35 mouse cellular contexts compared by ENCODE assay signal in the genomic region with DNA sequence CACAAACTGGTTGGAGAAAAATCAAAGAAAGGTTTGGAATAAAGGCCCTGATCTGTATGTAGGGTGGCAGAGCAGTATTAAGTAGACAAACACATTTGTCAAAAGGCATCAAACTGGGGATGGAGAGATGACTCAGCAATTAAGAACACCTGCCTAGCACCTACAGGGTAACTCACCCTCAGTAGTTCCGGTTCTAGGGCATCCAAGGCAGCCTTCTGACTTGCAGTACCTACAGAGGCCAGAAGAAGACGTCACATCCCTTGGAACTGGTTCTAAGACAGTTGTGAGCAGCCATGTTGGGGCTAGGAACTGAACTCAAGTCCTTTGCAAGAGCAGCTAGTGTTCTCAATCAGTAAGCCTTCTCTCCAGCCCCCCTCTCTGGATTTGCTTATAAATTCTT. TPM values are rescaled to one million over a fixed set of nuclear protein-coding genes. Genes with fewer than 3 reads are reported as not detected.
DNase-seq lines count a peak whose midpoint lies in the region; ATAC-seq and TF ChIP-seq lines count a peak whose summit lies in the region.
"Had no signal": no experiment of that assay in that cellular context is flagged by ENCODE, and none has a peak within 500 bp of the region (broad histone marks: within the 10 kb centered on the region; RNA-seq: fewer than 3 reads in every experiment).

No protein-coding gene starts in this region.

- in situ Hi-C loops in ES-E14 (cut with MboI; ENCODE audit: low sequenced_read_pairs in 2 of 2, unreplicated experiment in 2 of 2): no loop called here

- no peaks in the 10 kb centered on the region for H3K36me3 ChIP-seq in heart, embryonic 11.5 days (ENCODE audit: control insufficient read depth, insufficient read depth, low read length)
- H3K36me3 ChIP-seq in ES-E14 (ENCODE audit: control insufficient read depth, insufficient read depth, low read length, poor library complexity, severe bottlenecking): no peaks in the 10 kb centered on the region; the same call in 1 of the 2 replicates
- H3K36me3 ChIP-seq in liver, embryonic 12.5 days: no peaks in the 10 kb centered on the region
- H3K36me3 ChIP-seq: embryonic facial prominence, embryonic 12.5 days; embryonic facial prominence, embryonic 15.5 days; G1E; heart, embryonic 12.5 days; heart, embryonic 15.5 days; hindbrain, embryonic 10.5 days; hindbrain, embryonic 13.5 days had no signal

- WGBS in heart, embryonic 11.5 days (ENCODE audit: insufficient replicate concordance): 71% methylated on average over 2 of the region's 2 CpGs
- 48% methylated on average over 2 of the region's 2 CpGs for WGBS in liver, embryonic 12.5 days (ENCODE audit: insufficient replicate concordance)

- peak; percentile 87 for DNase-seq in heart, adult 11 months
- DNase-seq in A20 (ENCODE audit: low read depth, low spot score) (peak; percentile 55), ES-E14 (ENCODE audit: low read depth, low spot score) (no peak)
- peak; percentile 37 for DNase-seq in induced T-regulatory cell, adult 2 months (ENCODE audit: low read depth)
- no peak for DNase-seq in embryo, embryonic 10.5 days (ENCODE audit: low spot score)
- DNase-seq: adrenal gland, postnatal 10 days; adrenal gland, postnatal 36 days; cerebellum, adult 18-20 months; cerebellum, adult 9-10 months; cerebellum, postnatal 14 days; forebrain, postnatal 0 days; gastrocnemius, postnatal 10 days; gastrocnemius, postnatal 36 days; heart, postnatal 10 days; heart, postnatal 36 days had no signal

- no peak for ATAC-seq in heart, embryonic 11.5 days (replicated peaks; ENCODE audit: insufficient number of reproducible peaks, low FRiP score, low TSS enrichment)
- ATAC-seq in liver, embryonic 12.5 days: no peak
- ATAC-seq: CD4-positive, CD25-positive, alpha-beta regulatory T cell, adult 4 months; forebrain, embryonic 14.5 days; forebrain, postnatal 0 days; hindbrain, embryonic 16.5 days; inflammation-experienced regulatory T-cells, adult 6 months; intestine, embryonic 16.5 days had no signal

- H3K27ac ChIP-seq in heart, embryonic 11.5 days (ENCODE audit: low read depth, low read length): no peak overlapping the region
- no peak overlapping the region for H3K27ac ChIP-seq in ES-E14 (ENCODE audit: insufficient read depth, low read depth, low read length, poor library complexity, severe bottlenecking)
- no peak overlapping the region for H3K27ac ChIP-seq in liver, embryonic 12.5 days
- H3K27ac ChIP-seq: embryonic facial prominence, embryonic 12.5 days; embryonic facial prominence, embryonic 15.5 days; heart, embryonic 15.5 days; hindbrain, embryonic 10.5 days; hindbrain, embryonic 13.5 days had no signal

- no peak overlapping the region for H3K4me2 ChIP-seq in heart, embryonic 11.5 days
- no peak overlapping the region for H3K4me2 ChIP-seq in liver, embryonic 12.5 days
- H3K4me2 ChIP-seq: embryonic facial prominence, embryonic 12.5 days; embryonic facial prominence, embryonic 15.5 days; heart, embryonic 12.5 days; heart, embryonic 15.5 days; hindbrain, embryonic 13.5 days had no signal

- no peak overlapping the region for H3K9ac ChIP-seq in heart, embryonic 11.5 days (ENCODE audit: low read depth, low read length)
- H3K9ac ChIP-seq in ES-E14 (ENCODE audit: insufficient read depth, low read depth, low read length, poor library complexity, severe bottlenecking): no peak overlapping the region
- no peak overlapping the region for H3K9ac ChIP-seq in liver, embryonic 12.5 days
- H3K9ac ChIP-seq: embryonic facial prominence, embryonic 12.5 days; embryonic facial prominence, embryonic 15.5 days; forebrain, postnatal 0 days; heart, embryonic 12.5 days; heart, embryonic 15.5 days; hindbrain, embryonic 13.5 days had no signal

- H3K9me3 ChIP-seq in heart, embryonic 11.5 days (replicated peaks; ENCODE audit: control insufficient read depth, low read length): no peaks in the 10 kb centered on the region
- no peaks in the 10 kb centered on the region for H3K9me3 ChIP-seq in ES-E14 (ENCODE audit: control insufficient read depth, insufficient read depth, low read depth, low read length)
- H3K9me3 ChIP-seq in liver, embryonic 12.5 days (replicated peaks): no peaks in the 10 kb centered on the region
- H3K9me3 ChIP-seq: embryonic facial prominence, embryonic 12.5 days; embryonic facial prominence, embryonic 15.5 days; G1E; heart, embryonic 12.5 days; heart, embryonic 15.5 days; hindbrain, embryonic 13.5 days had no signal

- H3K4me3 ChIP-seq in heart, embryonic 11.5 days (ENCODE audit: low read depth, low read length): no peak overlapping the region
- no peak overlapping the region for H3K4me3 ChIP-seq in ES-E14 (ENCODE audit: insufficient read depth in 1 of 2, low read depth in 1 of 2, low read length in 2 of 2, poor library complexity in 1 of 2, severe bottlenecking in 1 of 2)
- H3K4me3 ChIP-seq in liver, embryonic 12.5 days: no peak overlapping the region
- H3K4me3 ChIP-seq: embryonic facial prominence, embryonic 12.5 days; embryonic facial prominence, embryonic 15.5 days; heart, embryonic 12.5 days; heart, embryonic 15.5 days; hindbrain, embryonic 10.5 days; hindbrain, embryonic 13.5 days had no signal

- H3K4me1 ChIP-seq in heart, embryonic 11.5 days (ENCODE audit: control insufficient read depth, insufficient read depth, low read length): no peaks in the 10 kb centered on the region
- H3K4me1 ChIP-seq in ES-E14 (ENCODE audit: control insufficient read depth in 2 of 2, insufficient read depth in 2 of 2, low read length in 2 of 2, poor library complexity in 1 of 2): peaks cover 2 to 27% of the 10 kb centered on the region in 2 experiments
- H3K4me1 ChIP-seq in liver, embryonic 12.5 days: peaks cover 4% of the 10 kb centered on the region; the same call in 1 of the 2 replicates
- H3K4me1 ChIP-seq: embryonic facial prominence, embryonic 12.5 days; embryonic facial prominence, embryonic 15.5 days; heart, embryonic 12.5 days; heart, embryonic 15.5 days; hindbrain, embryonic 13.5 days had no signal

- no peaks in the 10 kb centered on the region for H3K27me3 ChIP-seq in heart, embryonic 11.5 days (ENCODE audit: control insufficient read depth, insufficient read depth, low read length)
- H3K27me3 ChIP-seq in liver, embryonic 12.5 days (replicated peaks): no peaks in the 10 kb centered on the region; the same call in 1 of the 2 replicates
- H3K27me3 ChIP-seq: embryonic facial prominence, embryonic 12.5 days; embryonic facial prominence, embryonic 15.5 days; heart, embryonic 15.5 days; hindbrain, embryonic 13.5 days had no signal

TF ChIP-seq in ES-E14, 5 proteins besides CTCF, POLR2A, EP300 and RAD21:
- peak; percentile 79 for TF ChIP-seq MAFK (IDR thresholded peaks at IDR 0.05; ENCODE audit: insufficient read depth, low read depth, low read length)
- TF ChIP-seq ZNF384 (IDR thresholded peaks at IDR 0.05; ENCODE audit: low read depth, low read length): no peak
TF ChIP-seq in ES-E14: peak in this region for 1.

RNA-seq across cellular contexts. Expression of a gene that starts 18.1 kb away (rescaled TPM):
- polyA plus RNA-seq in heart, embryonic 11.5 days (2014; fragmentation: Nextera tagmentation; extraction: Ambion mirVana): 5.0 and 5.8 TPM in 2 replicates
- 43.6 and 45.7 TPM in 2 replicates for total RNA-seq in ES-E14 (2012; rRNA removed)
- polyA plus RNA-seq in liver, embryonic 12.5 days (2016; fragmentation: Nextera tagmentation; extraction: Ambion mirVana): 16.6 and 17.0 TPM in 2 replicates

RNA-seq across cellular contexts. Expression of a gene that starts 31.4 kb away (rescaled TPM):
- polyA plus RNA-seq in heart, embryonic 11.5 days (2014; fragmentation: Nextera tagmentation; extraction: Ambion mirVana): not detected in 2 replicates
- total RNA-seq in ES-E14 (2012; rRNA removed): not detected in 2 replicates
- polyA plus RNA-seq in liver, embryonic 12.5 days (2016; fragmentation: Nextera tagmentation; extraction: Ambion mirVana): not detected in 2 replicates
- total RNA-seq: adrenal gland, adult 18-20 months; adrenal gland, postnatal 10 days; adrenal gland, postnatal 36 days; forebrain, postnatal 0 days; G1E; gastrocnemius, postnatal 10 days; gastrocnemius, postnatal 36 days; granulocyte monocyte progenitor cell, adult 5-6 weeks; heart, adult 8-10 months; heart, postnatal 10 days; heart, postnatal 36 days had no signal
- polyA plus RNA-seq: C2C12; CD4-positive, CD25-positive, alpha-beta regulatory T cell, adult 4 months; embryonic facial prominence, embryonic 12.5 days; embryonic facial prominence, embryonic 15.5 days; forebrain, embryonic 11.5 days; forebrain, embryonic 14.5 days; forebrain, postnatal 0 days; frontal cortex, adult 2 months; G1E; heart, embryonic 12.5 days; heart, embryonic 15.5 days; hindbrain, embryonic 10.5 days; hindbrain, embryonic 13.5 days; hindbrain, embryonic 16.5 days; intestine, embryonic 16.5 days had no signal

RNA-seq across cellular contexts. Expression of a gene that starts 50.0 kb away (rescaled TPM):
- polyA plus RNA-seq in heart, embryonic 11.5 days (2014; fragmentation: Nextera tagmentation; extraction: Ambion mirVana): not detected in 2 replicates
- total RNA-seq in ES-E14 (2012; rRNA removed): not detected in 2 replicates
- polyA plus RNA-seq in liver, embryonic 12.5 days (2016; fragmentation: Nextera tagmentation; extraction: Ambion mirVana): not detected in 2 replicates
- total RNA-seq: adrenal gland, adult 18-20 months; adrenal gland, postnatal 10 days; adrenal gland, postnatal 36 days; forebrain, postnatal 0 days; G1E; gastrocnemius, postnatal 10 days; gastrocnemius, postnatal 36 days; granulocyte monocyte progenitor cell, adult 5-6 weeks; heart, adult 8-10 months; heart, postnatal 10 days; heart, postnatal 36 days had no signal
- polyA plus RNA-seq: C2C12; CD4-positive, CD25-positive, alpha-beta regulatory T cell, adult 4 months; embryonic facial prominence, embryonic 12.5 days; embryonic facial prominence, embryonic 15.5 days; forebrain, embryonic 11.5 days; forebrain, embryonic 14.5 days; forebrain, postnatal 0 days; frontal cortex, adult 2 months; G1E; heart, embryonic 12.5 days; heart, embryonic 15.5 days; hindbrain, embryonic 10.5 days; hindbrain, embryonic 13.5 days; hindbrain, embryonic 16.5 days; inflammation-experienced regulatory T-cells, adult 6 months; intestine, embryonic 16.5 days had no signal

Comparison
In these comparisons a context has a peak if more than half of its experiments do, and no peak if none do; other contexts are left out.
1. DNase-seq: peak in heart, adult 11 months (single experiment), A20 (single experiment) and induced T-regulatory cell, adult 2 months (single experiment); none in ES-E14 (single experiment) and embryo, embryonic 10.5 days (single experiment).